Mouse (Mus musculus) spleen, embryonic (tissue): ENCODE results near the gene Ptpn6.

Experiments
- CTCF ChIA-PET: fragments of 350-600 bp; sonication (Branson Sonifier 250); formaldehyde crosslinking; loops from one replicate; lab custom pipeline; 2022; lab: Charles Lee

Gene Ptpn6

GRCm38 (mm10) chr6:124679486-124679885, 59.0 kb downstream of the Ptpn6 start:
- CTCF ChIA-PET, result no interaction called here

- CTCF ChIA-PET, result no interaction called here
Measured at GRCm38 (mm10) chr6:124678769-124679168, 59.7 kb downstream of the Ptpn6 start.

- CTCF ChIA-PET, result no interaction called here
Measured at GRCm38 (mm10) chr6:124676171-124676570, 62.3 kb downstream of the Ptpn6 start.

- CTCF ChIA-PET, result interaction anchor here (0.7 kb wide), 1 partner anchor 34 kb away, joined by 3 read pairs; no protein-coding TSS in a partner anchor
Measured at GRCm38 (mm10) chr6:124674591-124674990, 63.9 kb downstream of the Ptpn6 start.

GRCm38 (mm10) chr6:124673619-124674018, 64.9 kb downstream of the Ptpn6 start:
- CTCF ChIA-PET, result interaction anchor here (0.7 kb wide), 1 partner anchor 35 kb away, joined by 3 read pairs; no protein-coding TSS in a partner anchor

- CTCF ChIA-PET, result interaction anchor here (0.7 kb wide), 1 partner anchor 20 kb away, joined by 5 read pairs; no protein-coding TSS in a partner anchor
Measured at GRCm38 (mm10) chr6:124672100-124672499, 66.4 kb downstream of the Ptpn6 start.
